Comparison of ENCODE assay signal across 8 mouse cellular contexts in genomic region chr2:154426188-154426904, GRCm38 (mm10). TPM values are rescaled to one million over a fixed set of nuclear protein-coding genes. Genes with fewer than 3 reads are reported as not detected.
DNase-seq lines count a peak whose midpoint lies in the region; ATAC-seq and TF ChIP-seq lines count a peak whose summit lies in the region.

No protein-coding gene starts in this region.

- 9% methylated on average over 25 of the region's 25 CpGs for WGBS in intestine, embryonic 14.5 days
- 1% methylated on average over 25 of the region's 25 CpGs for WGBS in neural tube, embryonic 12.5 days

- H3K27me3 ChIP-seq in intestine, embryonic 14.5 days (replicated peaks; ENCODE audit: control insufficient read depth, insufficient read depth, low read length) = no peaks in the 10 kb centered on the region
- H3K27me3 ChIP-seq in neural tube, embryonic 12.5 days (replicated peaks) = no peaks in the 10 kb centered on the region

- no peak for DNase-seq in layer of hippocampus, adult 2 months (ENCODE audit: low spot score in 2 of 2)
- DNase-seq in layer of hippocampus, postnatal 36 days = no peak
- peak; percentile 79 for DNase-seq in embryo, embryonic 11 days
- DNase-seq in intestine, embryonic 14.5 days (ENCODE audit: low spot score) = no peak
- DNase-seq in thymus, postnatal 10 days (ENCODE audit: low spot score in 2 of 2) = no peak
- no peak for DNase-seq in cerebellum, adult 9-11 months
- DNase-seq in ovary, postnatal 36 days (ENCODE audit: low spot score) = no peak

- H3K4me2 ChIP-seq in intestine, embryonic 14.5 days (ENCODE audit: low read length) = peak overlapping the region; percentile 53
- peak overlapping the region; percentile 59 for H3K4me2 ChIP-seq in neural tube, embryonic 12.5 days (replicated peaks)

- peaks cover 9% of the 10 kb centered on the region for H3K4me1 ChIP-seq in intestine, embryonic 14.5 days (replicated peaks; ENCODE audit: control insufficient read depth, insufficient read depth, low read length)
- H3K4me1 ChIP-seq in neural tube, embryonic 12.5 days = peaks cover 29% of the 10 kb centered on the region

- H3K36me3 ChIP-seq in intestine, embryonic 14.5 days (ENCODE audit: control insufficient read depth, insufficient read depth, low read length) = no peaks in the 10 kb centered on the region
- no peaks in the 10 kb centered on the region for H3K36me3 ChIP-seq in neural tube, embryonic 12.5 days

- no peak overlapping the region for H3K27ac ChIP-seq in layer of hippocampus, adult 2 months
- no peak overlapping the region for H3K27ac ChIP-seq in intestine, embryonic 14.5 days (ENCODE audit: low read depth)
- H3K27ac ChIP-seq in neural tube, embryonic 12.5 days = peak overlapping the region; percentile 88

- 0 out of 2 replicates have a peak, but pooled peaks cover 4% of the 10 kb centered on the region for H3K9me3 ChIP-seq in intestine, embryonic 14.5 days (ENCODE audit: control insufficient read depth, low read length)
- no peaks in the 10 kb centered on the region for H3K9me3 ChIP-seq in neural tube, embryonic 12.5 days

- no peak for ATAC-seq in intestine, embryonic 14.5 days (replicated peaks; ENCODE audit: low FRiP score, low TSS enrichment, low read depth)
- ATAC-seq in neural tube, embryonic 12.5 days (ENCODE audit: low FRiP score, low read depth) = peak; percentile 92

- TF ChIP-seq CTCF in layer of hippocampus, adult 2 months (conservative IDR thresholded peaks at IDR 0.05) = no peak

- peak overlapping the region; percentile 46 for H3K4me3 ChIP-seq in layer of hippocampus, adult 2 months
- H3K4me3 ChIP-seq in intestine, embryonic 14.5 days (ENCODE audit: low read depth, low read length) = peak overlapping the region; percentile 32
- peak overlapping the region; percentile 24 for H3K4me3 ChIP-seq in neural tube, embryonic 12.5 days

- peak overlapping the region; percentile 41 for H3K9ac ChIP-seq in intestine, embryonic 14.5 days (ENCODE audit: low read length)
- H3K9ac ChIP-seq in neural tube, embryonic 12.5 days = peak overlapping the region; percentile 59

RNA-seq across cellular contexts. Expression of gene Cbfa2t2, which starts 9.9 kb away (rescaled TPM):
- total RNA-seq in layer of hippocampus, adult 2 months (2021) = 10 to 100 TPM; 55.1 to 55.8 TPM
- total RNA-seq in layer of hippocampus, postnatal 36 days (2021) = 10 to 100 TPM; 49.7 to 57.7 TPM
- polyA plus RNA-seq in intestine, embryonic 14.5 days (2014; fragmentation: Nextera tagmentation; extraction: Ambion mirVana) = 33.6 and 42.3 TPM in 2 replicates
- 62.4 and 67.0 TPM in 2 replicates for polyA plus RNA-seq in neural tube, embryonic 12.5 days (2016; fragmentation: Nextera tagmentation; extraction: Ambion mirVana)

RNA-seq across cellular contexts. Expression of gene Snta1, which starts 18.4 kb away (rescaled TPM):
- total RNA-seq in layer of hippocampus, adult 2 months (2021) = 10 to 100 TPM; 46.2 to 46.9 TPM
- 10 to 100 TPM; 42.3 to 48.0 TPM for total RNA-seq in layer of hippocampus, postnatal 36 days (2021)
- 2.3 and 2.7 TPM in 2 replicates for polyA plus RNA-seq in intestine, embryonic 14.5 days (2014; fragmentation: Nextera tagmentation; extraction: Ambion mirVana)
- 7.3 and 8.6 TPM in 2 replicates for polyA plus RNA-seq in neural tube, embryonic 12.5 days (2016; fragmentation: Nextera tagmentation; extraction: Ambion mirVana)

RNA-seq across cellular contexts. Expression of gene Cdk5rap1, which starts 53.5 kb away (rescaled TPM):
- 10 to 100 TPM; 15.3 to 18.3 TPM for total RNA-seq in layer of hippocampus, adult 2 months (2021)
- 10 to 100 TPM; 12.7 to 16.7 TPM for total RNA-seq in layer of hippocampus, postnatal 36 days (2021)
- 9.5 and 18.0 TPM in 2 replicates for polyA plus RNA-seq in intestine, embryonic 14.5 days (2014; fragmentation: Nextera tagmentation; extraction: Ambion mirVana)
- 15.2 and 15.7 TPM in 2 replicates for polyA plus RNA-seq in neural tube, embryonic 12.5 days (2016; fragmentation: Nextera tagmentation; extraction: Ambion mirVana)
